Mouse (Mus musculus) heart, adult 18-20 months (tissue): ENCODE measurements around the gene 1700010I14Rik. TPM values are rescaled to one million over a fixed set of nuclear protein-coding genes. Genes with fewer than 3 reads are reported as not detected.
A peak's percentile ranks its signal among the peaks of the same experiment; 100 is the strongest.

Experiments used
- DNase-seq, 2 experiments: peaks; one replicate each; pipeline ENCODE4 v3.0.0; 2021 to 2022; ENCODE audit warnings: mixed read lengths in 1 of 2
- long read RNA-seq, 2 experiments: library from polyadenylated mRNA; stranded (forward); transcript quantifications; one replicate each; pipeline ENCODE4 v2.0.0; 2021
- total RNA-seq, 2 experiments: library from RNA; stranded (reverse); gene quantifications; 2 replicates each; pipeline ENCODE4 v1.2.3; 2021

The 1700010I14Rik gene
- under 1 TPM in 1 of 2 experiments, not detected in 1; 0.18 TPM for total RNA-seq
- long read RNA-seq, experiment 1 = 0 reads
- long read RNA-seq, experiment 2, partial matches to known transcripts = 0 of 1 reads
- long read RNA-seq, experiment 2, other reads (novel, unspliced or antisense) = 0 of 1 reads

DNA sequence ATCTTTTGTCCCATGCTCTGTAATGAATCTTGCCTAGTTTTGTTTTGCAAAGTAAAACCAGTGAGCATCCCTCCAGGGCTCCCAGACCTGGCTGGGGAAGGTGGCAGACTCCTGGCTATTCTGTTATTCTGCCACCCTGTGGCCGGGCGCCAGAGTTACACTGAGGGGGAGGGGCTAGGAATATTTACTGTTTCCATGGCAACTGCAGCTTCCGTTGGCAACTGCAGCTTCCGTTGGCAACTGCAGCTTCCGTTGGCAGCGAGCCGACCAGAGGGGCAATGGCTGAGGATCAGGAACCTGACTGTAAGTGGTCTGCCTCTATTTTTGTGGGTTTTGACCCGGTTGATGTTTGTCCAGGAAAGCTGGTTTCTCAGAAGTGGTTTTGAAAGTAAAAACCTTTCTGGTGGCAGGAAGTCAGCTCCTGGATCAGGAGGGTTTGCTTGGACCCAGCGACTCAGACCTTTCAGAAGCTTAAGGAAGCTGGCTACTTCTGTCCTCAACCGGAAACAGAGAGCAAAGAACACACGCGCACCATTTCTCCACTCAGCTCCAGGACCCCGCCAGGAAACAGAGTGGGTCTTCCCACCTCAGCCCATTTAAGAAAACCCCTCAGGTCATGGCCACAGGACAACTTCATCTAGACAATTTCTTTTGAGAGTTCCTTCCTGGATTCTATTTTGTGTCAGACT is at the start of gene 1700010I14Rik:
Gene 1700010I14Rik, plus strand, starts transcription at position 215 of the 689 bp plus-strand sequence.
- DNase-seq = peak; percentile 83

DNA sequence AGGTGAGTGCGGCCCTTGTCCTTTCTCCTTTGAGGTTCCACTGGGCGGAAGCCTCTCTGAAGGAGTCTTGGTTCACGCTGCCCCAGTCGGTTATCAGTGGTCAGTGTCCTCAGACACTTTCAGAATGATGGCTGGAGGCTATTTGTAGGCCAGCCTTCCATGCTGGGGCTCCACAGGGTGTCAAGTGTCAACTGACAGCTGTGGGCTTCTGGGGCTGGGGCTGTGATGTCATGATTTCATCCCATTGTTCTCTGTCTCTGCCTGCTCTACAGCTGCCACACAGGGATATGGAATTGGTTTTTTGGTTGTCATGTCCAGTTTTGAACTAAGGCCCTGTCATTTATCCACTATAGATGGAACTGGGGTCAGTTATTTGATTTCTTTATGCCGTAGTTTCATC is 36.5 kb upstream of the 1700010I14Rik start:
- no peak for DNase-seq

DNA sequence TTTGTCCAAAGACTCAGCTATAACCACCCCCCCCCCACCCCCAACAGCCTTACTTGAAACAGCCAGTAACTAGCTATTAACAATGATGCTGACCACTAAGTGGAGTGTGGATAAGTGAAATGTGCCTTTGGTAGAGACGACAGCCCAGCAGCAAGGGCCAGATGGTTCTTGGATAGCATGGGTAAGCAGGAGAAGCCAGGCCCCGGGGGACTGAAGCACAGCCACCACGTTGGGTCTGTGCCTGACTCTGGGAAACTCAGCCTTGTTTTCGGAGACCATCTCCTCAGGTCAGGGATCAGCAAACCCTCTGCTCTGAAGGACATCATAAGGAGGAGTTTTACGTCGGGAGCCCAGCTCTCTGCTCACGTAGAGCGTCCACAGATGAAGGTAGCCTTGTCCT is 35.2 kb upstream of the 1700010I14Rik start:
- no peak for DNase-seq

DNA sequence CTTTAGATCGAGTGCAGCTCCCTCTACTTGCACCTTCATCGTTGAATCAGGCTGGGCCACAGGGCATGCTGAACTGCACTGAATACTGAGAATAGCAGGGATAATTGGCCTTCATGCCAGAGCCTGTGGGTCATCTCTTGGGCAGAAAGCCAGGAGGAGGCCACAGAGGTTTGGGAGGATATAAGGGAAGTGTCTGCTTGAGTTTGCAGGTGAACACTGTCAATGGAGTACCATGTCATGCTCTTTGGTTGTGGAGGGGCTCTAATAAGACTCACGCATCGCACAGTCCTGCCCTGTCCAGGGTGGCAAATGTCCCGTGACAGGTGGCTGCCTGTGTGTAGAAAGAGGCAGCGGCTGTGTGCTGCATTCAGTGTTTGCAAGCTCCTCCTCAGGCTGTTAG is 30.0 kb upstream of the 1700010I14Rik start:
- DNase-seq = no peak

DNA sequence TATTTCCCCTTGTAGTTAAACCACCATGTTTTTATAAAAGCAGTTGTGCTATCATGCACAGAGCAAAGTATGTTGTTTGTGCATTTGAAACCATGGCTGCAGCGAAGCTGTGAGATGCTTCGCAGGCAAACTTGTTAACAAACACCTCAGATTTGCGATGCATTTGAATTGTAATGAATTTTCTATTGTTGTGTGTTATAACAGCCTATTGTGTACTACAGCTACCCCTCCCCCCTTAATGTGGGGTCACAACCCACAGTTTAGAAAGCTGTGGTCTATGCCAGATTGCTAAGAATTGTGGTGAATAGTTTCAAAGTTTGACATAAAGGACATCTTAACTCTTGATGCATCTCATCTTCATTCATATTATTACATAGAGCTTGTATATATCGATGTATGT is 27.7 kb upstream of the 1700010I14Rik start:
- DNase-seq = no peak

DNA sequence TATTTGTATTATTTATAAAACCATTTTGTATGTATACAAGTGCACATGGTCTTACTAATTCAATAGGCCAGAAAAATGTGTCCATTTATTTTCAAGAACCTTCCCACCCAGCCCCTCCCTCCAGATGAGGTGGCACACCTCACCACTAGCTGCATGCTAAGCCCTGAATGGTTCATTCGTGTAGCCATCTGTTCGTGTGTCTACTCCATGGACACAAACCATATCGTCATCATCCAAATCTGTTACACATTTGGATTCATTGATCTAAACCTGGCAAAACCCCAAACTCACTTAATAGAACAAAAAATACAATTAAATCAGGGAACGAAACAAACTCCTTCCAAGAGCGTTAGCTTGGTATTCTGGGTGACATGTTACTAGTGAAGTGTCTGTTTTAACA is 27.0 kb upstream of the 1700010I14Rik start:
- no peak for DNase-seq

DNA sequence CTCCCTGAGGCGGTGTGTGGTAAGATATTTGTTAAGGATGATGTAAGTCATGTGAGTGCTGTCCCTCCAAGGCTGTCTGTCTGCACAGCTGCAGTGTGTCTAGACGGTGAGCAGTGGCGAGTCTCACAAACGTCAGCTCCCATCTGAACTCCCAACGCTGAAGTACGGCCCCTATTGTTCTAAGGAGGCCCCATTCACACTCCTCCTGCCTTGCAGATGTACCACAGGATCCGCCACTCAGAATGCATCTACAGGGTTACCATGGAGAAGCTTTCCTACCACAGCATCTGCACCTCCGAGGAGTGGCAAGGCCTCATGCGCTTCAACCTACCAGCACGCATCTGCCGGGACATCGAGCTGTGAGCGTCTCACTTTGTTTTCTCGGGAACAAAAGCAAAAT is 26.5 kb upstream of the 1700010I14Rik start:
- DNase-seq = no peak

DNA sequence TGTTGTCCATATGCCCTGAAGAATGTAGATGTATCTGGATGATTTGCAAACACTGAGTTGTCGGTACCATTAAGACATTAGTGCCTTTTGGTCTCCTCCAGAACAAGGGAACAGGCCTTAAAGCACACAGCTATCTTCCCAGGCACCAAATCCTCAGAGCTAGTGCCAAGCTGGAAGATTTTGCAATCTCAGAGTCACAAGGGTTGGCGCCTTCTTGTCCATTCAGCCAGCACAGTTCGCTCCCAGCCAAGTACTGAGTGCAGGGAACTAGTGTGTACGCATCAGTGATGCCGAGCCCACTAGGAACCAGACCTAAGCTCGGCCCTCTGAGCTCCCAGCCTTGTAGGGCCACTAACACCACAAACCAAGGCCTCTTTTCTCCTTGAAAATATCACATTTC is 23.0 kb upstream of the 1700010I14Rik start:
- DNase-seq = peak in 1 of 2 experiments; percentile 15

DNA sequence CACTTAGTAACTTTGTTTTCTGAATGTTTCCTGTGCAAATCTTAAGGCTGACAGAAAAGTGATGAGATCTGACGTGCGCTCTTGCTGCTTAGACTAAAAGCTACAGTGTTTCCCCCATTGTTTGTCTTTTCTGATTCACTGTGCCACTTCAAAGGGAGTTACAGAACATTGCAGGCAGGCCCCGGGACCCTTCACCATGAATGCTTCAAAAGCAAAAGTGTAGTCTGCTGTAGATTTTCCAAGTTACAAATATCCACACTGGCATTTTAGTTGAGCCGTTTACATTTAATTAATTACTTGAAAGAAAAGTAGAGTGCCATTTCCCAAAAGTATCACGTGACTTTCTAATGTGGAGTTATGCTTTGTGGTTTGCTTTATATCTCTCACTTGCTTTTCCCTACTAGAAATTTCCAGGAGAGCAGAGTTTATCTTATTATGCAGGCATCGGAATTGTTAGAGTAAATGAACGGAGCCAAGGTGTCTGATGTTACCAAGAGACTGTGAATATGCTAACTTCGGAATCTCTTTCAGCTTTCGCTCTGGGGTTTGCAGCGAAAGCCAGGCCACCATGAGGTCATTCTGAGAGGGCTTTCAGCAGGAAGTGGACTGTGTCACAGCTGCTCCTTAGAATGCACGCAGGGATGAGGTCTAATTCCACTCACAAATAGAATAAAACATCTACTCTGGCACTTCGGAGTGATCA is 15.8 kb upstream of the 1700010I14Rik start:
- no peak for DNase-seq

DNA sequence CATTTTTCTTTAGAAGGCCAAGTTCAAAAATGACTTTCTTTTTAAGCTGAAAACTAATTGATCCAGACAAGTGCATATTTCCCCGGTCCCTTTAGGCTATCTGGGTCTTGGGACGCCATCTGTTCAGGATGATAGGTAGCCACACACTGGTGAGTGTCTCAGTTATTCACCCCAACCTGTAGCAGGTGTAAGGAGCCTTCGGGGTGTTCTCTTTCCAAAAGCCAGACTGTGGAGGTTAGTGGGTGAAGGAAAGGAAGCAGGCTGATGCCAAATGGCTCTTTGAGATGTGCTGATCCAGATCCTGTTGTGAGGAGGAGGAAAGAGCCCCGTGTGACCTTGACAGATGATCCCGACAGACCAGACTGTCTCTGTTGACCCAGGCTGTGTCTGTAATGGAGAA is 14.8 kb upstream of the 1700010I14Rik start:
- no peak for DNase-seq

DNA sequence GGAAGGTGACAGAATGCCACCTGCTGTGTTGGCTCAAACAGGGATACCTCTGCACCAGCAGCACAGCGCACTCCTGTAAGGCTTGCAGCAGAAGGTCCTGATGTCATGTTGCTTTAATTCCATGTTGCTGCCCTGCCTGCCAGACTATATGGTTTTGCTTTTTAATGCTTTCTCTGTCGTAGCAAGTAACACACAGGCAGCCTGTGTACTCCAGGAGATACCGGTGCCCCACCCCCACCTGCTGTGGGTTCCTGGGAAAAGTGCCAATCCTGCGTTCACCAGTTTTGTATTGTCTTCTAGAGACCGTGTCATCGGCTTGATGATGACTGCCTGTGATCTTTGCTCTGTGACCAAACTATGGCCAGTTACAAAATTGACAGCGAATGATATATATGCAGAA is 13.7 kb upstream of the 1700010I14Rik start:
- DNase-seq = no peak

DNA sequence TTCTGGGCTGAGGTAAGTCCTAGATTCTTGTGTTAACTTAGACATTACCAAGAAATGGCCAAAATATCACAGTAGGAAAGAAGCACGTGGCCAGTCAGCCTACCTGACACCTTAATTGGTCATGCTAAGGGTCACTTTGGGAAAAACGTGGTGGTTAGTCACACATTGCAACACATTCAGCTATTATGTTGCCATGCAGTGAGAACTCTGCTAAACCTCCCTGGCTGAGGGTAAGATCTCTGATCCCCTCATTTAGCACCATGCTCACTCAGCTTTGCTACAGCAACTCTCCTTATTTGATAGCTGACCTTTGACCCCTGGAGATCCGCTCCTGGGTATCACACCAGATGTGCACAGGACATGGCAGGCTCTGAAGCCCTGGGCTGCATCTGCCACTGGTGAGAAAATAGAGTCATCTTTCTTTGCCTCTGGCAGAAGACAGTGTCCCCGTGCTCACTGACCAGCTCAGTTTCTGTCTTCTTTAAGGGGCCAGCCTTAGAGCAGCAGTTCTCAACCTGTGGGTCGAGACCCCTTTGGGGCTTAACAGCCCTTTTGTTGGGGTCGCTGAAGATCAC is 13.2 kb upstream of the 1700010I14Rik start:
- no peak for DNase-seq

DNA sequence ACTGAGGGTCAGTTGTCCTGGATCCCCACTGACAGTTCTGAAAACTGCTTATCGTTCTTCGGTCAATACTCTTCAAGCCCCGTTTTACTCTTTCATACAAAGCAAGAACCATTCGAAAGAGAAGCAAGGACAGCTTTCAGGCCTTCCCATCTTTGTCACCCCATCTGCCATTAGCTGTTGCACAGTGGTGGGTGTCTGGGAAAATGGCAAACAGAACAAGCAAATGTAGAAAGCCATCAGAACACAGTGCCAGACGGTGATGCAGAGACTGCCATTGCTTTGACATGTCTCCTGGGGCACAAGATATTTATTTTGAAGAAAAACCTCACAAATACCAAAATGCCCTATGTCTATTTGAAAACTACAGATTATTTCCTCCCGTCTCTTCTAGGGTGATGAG is 11.4 kb upstream of the 1700010I14Rik start:
- DNase-seq = no peak

DNA sequence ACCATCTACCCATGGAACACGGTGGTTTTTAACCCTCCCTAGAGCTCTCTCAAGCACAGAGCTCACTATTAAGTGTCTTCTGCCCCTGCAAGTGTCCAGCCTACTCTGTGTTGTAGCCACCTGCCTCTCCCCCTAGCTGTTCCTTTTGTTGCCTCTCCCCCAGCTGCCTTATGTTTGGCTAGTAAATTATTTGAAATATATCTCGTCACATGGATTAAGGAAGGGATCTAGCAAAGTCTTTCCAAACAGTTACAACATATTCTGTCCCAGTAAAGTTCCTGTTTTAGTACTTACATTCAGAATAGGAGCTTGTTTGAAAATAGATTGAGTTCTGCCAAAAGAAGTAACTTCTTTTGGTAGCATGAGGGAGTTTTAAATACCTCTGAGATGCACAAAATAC is 10.9 kb upstream of the 1700010I14Rik start:
- DNase-seq = no peak

DNA sequence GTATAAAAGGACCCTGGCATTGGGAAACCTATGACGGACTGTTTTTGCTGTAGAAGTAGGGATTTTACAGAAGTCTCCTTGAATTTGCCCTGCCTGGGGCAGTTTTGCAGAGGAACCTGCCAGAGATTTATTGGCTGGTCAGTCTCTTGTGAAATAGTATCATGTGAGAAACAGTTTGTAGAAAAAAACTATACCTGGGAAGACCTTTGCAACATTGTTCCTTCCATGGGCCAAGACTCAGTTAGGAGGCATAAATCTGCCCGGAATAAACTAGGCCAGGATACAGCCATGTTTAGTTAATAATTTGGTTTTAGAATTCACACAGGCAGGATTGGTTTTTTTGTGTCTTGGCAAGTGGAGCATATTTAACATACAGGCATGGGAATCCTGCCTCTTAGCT is 4.6 kb upstream of the 1700010I14Rik start:
- no peak for DNase-seq

DNA sequence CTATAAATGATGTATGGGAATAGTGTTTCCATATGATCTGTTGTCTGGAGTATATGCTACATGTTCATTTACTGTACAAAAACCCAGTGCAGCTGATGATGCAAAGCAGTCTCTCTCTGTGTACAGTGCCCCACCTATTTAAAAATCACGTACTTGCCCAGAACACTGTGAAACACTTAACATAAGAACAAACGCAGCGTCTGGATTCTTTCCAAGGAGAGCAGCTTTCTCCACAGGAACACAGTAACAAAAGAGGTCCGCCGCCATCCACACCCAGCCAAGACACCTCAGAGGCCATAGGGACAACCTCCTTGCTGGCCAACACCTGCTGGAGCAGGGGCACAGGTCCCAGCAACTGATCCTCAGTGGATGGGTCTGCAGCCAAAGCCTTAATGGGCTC is 2.4 kb upstream of the 1700010I14Rik start:
- no peak for DNase-seq

DNA sequence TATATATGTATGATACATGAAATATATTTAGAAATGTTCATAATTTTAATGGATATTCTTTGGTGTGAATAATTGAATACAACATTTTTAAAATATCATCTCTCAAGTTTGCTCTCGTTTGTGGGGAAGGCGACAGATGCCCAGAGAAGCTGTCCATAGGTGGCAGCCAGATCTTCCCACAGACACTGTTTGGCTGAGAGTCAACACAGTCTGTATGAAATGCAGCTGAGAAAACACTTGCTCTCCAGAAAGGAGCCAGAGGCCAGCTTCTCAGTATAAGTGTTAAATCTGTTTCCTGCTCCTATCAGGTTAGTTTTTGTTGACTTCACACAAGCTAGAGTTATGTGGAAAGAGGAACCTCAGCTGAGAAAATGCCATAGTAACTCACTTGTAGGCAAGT is 1.6 kb upstream of the 1700010I14Rik start:
- DNase-seq = no peak

DNA sequence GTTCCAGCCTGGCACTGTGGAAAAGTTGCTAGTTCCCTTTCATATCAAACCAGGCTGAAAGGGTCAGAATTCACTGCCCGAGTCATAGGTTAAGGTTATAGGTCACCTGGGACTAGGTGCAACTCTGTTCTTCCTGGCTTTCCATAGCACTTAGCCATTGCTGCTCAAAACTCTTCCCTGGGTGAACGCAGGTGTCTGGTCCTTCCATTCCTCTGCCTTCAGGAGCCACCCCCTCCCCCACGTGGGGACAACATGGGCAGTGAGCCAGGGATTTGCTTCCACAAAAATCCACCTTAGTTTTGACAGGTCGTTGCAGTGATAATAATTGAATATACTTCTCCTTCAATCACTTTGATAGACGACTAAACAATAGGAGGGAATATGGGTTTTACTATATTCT is 764 bp upstream of the 1700010I14Rik start:
- no peak for DNase-seq

DNA sequence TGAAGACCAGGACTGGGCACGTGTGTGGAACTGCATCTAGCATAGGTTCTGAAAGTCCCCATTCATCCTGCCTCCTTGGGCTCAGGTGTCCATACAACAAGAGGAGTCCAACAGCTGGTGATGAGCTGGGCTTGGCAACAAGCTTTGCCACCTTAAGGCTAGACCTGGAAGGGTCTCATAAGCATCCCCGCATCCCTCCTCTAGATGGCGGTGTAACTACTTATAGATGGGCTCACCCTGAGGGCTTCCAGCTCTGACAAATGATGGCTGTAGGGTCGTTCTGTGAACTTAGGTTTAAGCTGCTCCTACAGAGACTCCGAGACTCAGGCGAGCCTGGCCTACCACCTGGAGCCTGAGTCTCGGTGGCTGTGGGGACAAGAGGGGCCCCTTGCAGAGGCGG is 3.0 kb downstream of the 1700010I14Rik start:
- DNase-seq = no peak

DNA sequence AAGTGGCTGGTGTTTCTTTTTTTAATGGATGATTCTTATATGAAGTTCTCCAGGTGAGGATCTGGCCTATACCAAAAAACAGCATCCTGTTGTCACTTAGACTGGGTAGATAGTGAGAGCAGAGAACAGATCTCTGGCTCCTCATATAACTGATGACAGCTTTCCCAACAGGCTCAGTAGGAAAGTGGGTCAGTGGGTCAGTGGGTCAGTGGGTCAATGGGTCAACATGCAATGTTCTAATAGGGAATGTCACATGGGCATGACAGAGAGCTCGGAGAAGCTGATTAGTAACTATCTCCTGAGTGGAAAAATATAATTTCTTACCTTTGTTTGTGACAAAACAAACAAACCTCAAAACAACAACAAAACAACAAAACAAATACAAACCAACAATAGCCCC is 7.2 kb downstream of the 1700010I14Rik start:
- DNase-seq = no peak

DNA sequence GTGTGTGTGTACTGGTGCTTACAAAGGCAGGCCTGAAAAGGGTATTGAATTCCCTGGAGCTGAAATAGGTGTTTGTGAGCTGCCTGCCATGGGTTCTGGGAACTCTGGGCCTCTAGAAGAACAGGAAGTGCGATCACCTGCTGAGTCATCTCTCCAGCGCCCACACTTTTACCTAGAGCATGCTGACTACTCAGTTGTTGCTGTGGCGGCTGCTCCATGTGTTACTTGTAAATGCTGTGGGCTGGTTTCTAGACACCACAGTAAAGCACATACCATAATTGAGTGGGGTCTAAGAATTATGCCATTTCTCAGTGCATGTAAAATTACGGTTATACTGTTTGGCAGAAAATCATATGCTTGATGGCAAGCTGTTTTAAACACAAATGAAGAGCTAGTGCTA is 14.3 kb downstream of the 1700010I14Rik start:
- no peak for DNase-seq

DNA sequence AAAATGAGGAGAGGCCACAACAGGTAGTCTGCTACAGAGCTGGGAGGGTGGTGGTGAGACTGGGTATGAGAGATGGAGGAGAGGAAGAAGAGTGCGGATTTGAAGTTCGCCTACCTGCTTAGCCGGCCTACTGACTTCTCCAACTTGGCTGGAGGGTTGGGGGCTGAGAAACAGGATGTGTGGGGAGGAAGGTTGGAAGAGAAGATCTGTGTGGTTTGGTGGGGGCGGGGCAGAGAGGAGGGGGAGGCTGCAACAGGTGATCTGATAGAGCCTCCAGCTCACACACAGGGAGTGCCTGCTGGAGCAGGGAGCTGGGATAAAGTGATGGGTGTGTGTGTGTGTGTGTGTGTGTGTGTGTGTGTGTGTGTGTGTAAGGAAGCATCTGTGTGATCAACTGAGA is 16.4 kb downstream of the 1700010I14Rik start:
- no peak for DNase-seq

DNA sequence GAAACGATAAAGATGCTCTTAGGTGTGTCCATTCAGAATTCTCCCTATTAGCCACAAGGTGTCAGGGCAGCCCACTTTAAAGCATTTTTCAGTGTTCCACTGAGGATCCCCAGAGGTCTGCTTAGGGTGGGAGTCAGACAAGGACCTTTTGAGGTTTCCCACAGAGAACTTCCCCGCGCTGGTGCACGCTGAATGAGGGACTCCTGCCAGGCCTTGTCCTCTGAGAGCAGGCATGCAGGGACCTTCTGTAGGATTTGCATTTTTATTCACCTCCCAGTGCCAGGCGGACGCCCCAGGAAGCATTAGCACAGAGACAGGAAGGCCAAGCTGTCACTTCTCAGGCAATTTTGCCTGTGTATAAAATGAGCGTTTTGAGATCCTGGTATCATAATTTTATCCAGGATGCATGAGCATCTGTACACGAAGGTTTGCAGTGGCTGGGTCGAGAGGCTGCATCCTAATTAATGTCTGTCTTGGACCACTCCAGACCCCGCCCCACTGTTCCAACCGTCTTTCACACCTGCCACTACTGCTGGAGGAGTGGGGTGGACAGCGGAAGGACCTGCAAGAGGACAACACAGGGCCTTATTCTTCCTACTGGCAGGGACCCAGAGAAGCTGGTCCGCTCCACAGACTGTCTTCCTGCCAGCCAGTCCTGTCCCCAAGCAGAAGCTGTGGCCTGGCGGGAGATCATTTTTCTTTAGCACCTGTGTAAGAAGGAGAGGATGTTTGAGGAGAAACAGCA is 35.2 kb downstream of the 1700010I14Rik start:
- DNase-seq = no peak
